Mouse (Mus musculus) testis, adult 2 months (tissue): ENCODE results near the gene Acads. TPM values are rescaled to one million over a fixed set of nuclear protein-coding genes. Genes with fewer than 3 reads are reported as not detected.

Experiments used
- H3K27ac ChIP-seq: fragments of 200-500 bp; 2 replicates; pipeline ENCODE4 v1.5.1; 2012; ENCODE audit warnings: low read depth, low read length; ENCODE audit not compliant: control insufficient read depth, insufficient read depth
- H3K27me3 ChIP-seq: fragments of 200-500 bp; 2 replicates; pipeline ENCODE4 v1.6.1; 2012; ENCODE audit warnings: mild to moderate bottlenecking, low read length, moderate library complexity; ENCODE audit not compliant: control insufficient read depth, insufficient read depth
- H3K36me3 ChIP-seq: fragments of 200-500 bp; 2 replicates; pipeline ENCODE4 v1.6.1; 2012; ENCODE audit warnings: mild to moderate bottlenecking, low read length; ENCODE audit not compliant: control insufficient read depth, insufficient read depth
- H3K4me1 ChIP-seq: fragments of 200-500 bp; 2 replicates; pipeline ENCODE4 v1.6.1; 2012; ENCODE audit warnings: low read length; ENCODE audit not compliant: control insufficient read depth, insufficient read depth
- H3K4me3 ChIP-seq: fragments of 200-500 bp; 2 replicates; pipeline ENCODE4 v1.5.1; 2012; ENCODE audit warnings: low read depth, mild to moderate bottlenecking, low read length, moderate library complexity, mixed read lengths; ENCODE audit not compliant: control insufficient read depth
- CTCF ChIP-seq: fragments of 200-500 bp; IDR thresholded peaks from 2 replicates; pipeline ENCODE4 v1.5.1; 2012; ENCODE audit warnings: low read depth, mild to moderate bottlenecking, inconsistent platforms, low read length, moderate library complexity; ENCODE audit not compliant: control insufficient read depth, insufficient read depth, insufficient replicate concordance
- POLR2A ChIP-seq: fragments of 200-500 bp; IDR thresholded peaks from 2 replicates; pipeline ENCODE4 v1.6.1; 2012; ENCODE audit warnings: low read depth, mild to moderate bottlenecking, inconsistent platforms, low read length, moderate library complexity; ENCODE audit not compliant: control insufficient read depth
- polyA plus RNA-seq: library from polyadenylated mRNA; depleted of rRNA; stranded (reverse); fragments of >200 nt; gene quantifications from 2 replicates; pipeline ENCODE4 v1.2.3, GENCODE M21; 2012; rRNA removed

Gene Acads
- polyA plus RNA-seq, 1 experiment: 12.1 TPM

DNA sequence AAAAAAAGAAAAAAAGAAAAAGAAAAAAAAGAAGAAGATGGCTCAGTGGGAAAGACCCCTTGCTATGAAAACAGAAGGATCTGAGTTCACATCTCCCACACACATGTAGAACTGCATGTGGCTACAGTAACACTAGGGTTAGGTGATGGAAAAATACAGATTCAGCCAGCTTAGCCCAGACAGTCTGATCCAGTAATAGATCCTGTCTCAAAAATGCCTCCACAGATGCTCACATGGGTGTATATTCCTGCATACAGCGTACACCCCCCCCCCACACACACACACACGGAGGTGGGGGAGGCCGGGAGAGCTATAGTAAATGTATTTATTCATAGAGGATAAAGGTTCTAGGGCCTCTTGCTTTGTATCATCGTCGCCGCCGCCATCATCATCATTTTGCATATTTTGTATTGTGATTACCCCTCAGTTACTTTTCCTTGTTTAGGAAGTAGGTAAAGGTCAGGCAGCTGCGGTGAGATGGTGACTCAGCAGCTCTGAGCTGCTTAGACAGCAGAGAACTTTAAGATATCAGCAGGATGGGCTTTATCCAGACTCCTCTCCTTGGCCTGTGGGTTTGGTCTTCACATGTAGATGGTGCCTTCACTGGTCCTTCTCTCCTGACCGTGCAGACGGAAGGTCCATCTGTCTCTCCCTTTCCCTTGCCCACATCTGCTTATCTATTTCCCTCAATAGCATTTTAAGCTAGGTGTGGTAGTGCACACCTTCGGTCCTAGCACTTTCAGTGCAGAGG lies 50.3 kb downstream of the Acads start:
- H3K36me3 ChIP-seq: peaks cover 3% of the 10 kb centered on the region
- H3K27me3 ChIP-seq: no peaks in the 10 kb centered on the region
- H3K4me3 ChIP-seq: no peak overlapping the region
- no peak overlapping the region for H3K27ac ChIP-seq
- TF ChIP-seq POLR2A (no peak), CTCF (no peak)
- no peaks in the 10 kb centered on the region; the same call in 1 of the 2 replicates for H3K4me1 ChIP-seq

DNA sequence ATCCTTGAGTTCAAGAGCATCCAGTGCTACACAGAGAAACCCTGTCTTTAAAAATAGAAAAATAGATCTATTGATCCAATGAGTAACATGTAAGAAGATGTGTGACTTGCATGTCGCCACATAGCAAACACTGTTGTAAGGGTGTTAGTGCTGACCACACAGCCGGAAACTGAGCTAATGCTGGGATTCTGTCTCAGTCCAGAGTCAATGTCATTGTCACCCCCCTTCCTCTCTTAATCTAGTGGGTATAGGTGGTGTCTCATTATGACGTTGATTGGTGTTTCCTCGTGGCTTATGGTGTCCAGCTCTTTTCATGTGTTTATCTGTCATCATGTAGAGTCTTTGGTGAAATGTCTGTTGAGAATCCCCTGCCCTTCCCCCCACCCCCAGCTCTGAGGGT lies 52.9 kb downstream of the Acads start:
- Histone ChIP-seq H3K27ac (no peak overlapping the region), H3K27me3 (no peaks in the 10 kb centered on the region), H3K36me3 (peaks cover 5% of the 10 kb centered on the region), H3K4me1 (no peaks in the 10 kb centered on the region; the same call in 1 of the 2 replicates), H3K4me3 (peak overlapping the region; percentile 31; the same call in 1 of the 2 replicates)
- TF ChIP-seq POLR2A: no peak
- no peak for TF ChIP-seq CTCF

DNA sequence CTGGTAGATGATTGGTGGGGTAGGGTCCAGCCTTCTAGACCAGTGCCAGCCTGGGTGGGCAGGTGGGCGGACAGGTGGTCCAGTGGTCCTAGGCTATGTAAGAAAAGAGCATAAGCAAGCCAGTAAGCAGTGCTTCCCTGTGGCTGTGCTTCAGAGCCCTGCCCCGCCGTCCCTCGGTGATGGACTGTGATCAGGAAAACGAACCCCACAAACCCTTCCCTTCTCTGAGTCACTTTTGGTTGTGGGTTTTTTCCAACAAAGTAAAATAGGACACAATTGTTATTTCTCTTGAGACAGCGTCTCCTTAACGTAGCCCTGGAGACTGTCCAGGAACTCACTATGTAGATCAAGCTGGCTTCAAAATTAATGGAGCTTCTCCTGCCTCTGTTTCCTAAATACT lies 55.8 kb downstream of the Acads start:
- Histone ChIP-seq H3K36me3 (peaks cover 5% of the 10 kb centered on the region), H3K4me1 (no peaks in the 10 kb centered on the region; the same call in 1 of the 2 replicates), H3K27me3 (no peaks in the 10 kb centered on the region), H3K4me3 (no peak overlapping the region), H3K27ac (no peak overlapping the region)
- no peak for TF ChIP-seq POLR2A

DNA sequence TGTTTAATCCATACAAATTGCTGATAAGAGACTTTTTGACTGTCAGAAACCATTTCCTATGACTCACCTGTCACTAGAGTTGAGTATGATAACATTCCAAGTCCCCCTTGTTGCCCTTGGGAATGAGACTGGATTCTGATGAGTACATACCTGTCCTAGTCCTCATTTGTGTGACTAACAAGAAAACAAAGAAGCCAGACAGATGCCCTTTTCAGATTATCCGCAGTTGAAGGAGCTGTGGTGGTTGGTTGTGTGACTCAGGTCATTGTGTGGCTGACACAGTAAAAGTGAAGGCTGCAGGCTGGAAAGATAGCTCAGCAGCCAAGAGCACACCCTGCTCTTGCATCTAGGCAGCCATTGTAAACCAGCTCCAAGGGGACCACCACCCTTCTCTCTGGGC lies 56.6 kb downstream of the Acads start:
- no peak for TF ChIP-seq POLR2A
- H3K36me3 ChIP-seq: peaks cover 5% of the 10 kb centered on the region
- H3K27me3 ChIP-seq: no peaks in the 10 kb centered on the region
- no peaks in the 10 kb centered on the region; the same call in 1 of the 2 replicates for H3K4me1 ChIP-seq
- no peak overlapping the region for H3K27ac ChIP-seq
- no peak overlapping the region for H3K4me3 ChIP-seq

DNA sequence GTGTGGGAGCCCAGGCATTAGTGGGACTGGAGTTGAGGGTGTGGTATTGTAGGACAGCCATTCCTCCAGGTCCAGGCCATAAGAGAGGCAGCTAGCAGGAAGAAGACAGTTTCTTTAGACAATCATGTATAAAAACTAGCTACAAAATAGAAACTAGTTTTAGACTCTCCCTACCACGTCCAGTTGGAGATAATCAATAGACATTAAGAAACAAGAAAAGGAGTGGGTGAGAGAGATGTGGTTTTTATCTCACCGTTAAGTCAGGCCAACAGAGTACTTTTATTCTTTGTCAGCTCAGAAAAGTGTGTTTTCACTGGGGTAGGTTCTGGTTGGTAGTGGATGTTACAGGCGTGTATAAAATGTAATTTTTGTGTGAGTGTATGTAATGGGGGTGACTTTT lies 58.2 kb downstream of the Acads start:
- no peak overlapping the region for H3K4me3 ChIP-seq
- H3K27ac ChIP-seq: no peak overlapping the region
- no peak for TF ChIP-seq POLR2A
- TF ChIP-seq CTCF: no peak
- H3K4me1 ChIP-seq: no peaks in the 10 kb centered on the region
- no peaks in the 10 kb centered on the region for H3K27me3 ChIP-seq
- H3K36me3 ChIP-seq: peaks cover 3% of the 10 kb centered on the region

Other genes starting within 250 kb of the Acads start
- 3.9 and 4.4 TPM in 2 replicates for gene Oasl2, start 222.4 kb downstream of the Acads start, polyA plus RNA-seq
- gene Oasl1, start 196.1 kb downstream of the Acads start, polyA plus RNA-seq: 3.0 and 4.2 TPM in 2 replicates
- 3.9 and 4.5 TPM in 2 replicates for gene 2210016L21Rik, start 177.2 kb downstream of the Acads start, polyA plus RNA-seq
- 0.17 and 0.18 TPM in 2 replicates for gene Hnf1a, start 148.3 kb downstream of the Acads start, polyA plus RNA-seq
- gene Sppl3, start 108.2 kb downstream of the Acads start, polyA plus RNA-seq: 88.6 and 93.9 TPM in 2 replicates
- not detected in 2 replicates for gene Gm10401, start 21.1 kb downstream of the Acads start, polyA plus RNA-seq
- gene Unc119b, start 15.6 kb upstream of the Acads start, polyA plus RNA-seq: 15.7 and 21.1 TPM in 2 replicates
- 85.1 and 115 TPM in 2 replicates for gene Mlec, start 38.8 kb upstream of the Acads start, polyA plus RNA-seq
- 7.2 and 9.1 TPM in 2 replicates for gene Cabp1, start 75.0 kb upstream of the Acads start, polyA plus RNA-seq
- 15.5 and 16.2 TPM in 2 replicates for gene Pop5, start 116.5 kb upstream of the Acads start, polyA plus RNA-seq
- gene Rnf10, start 153.6 kb upstream of the Acads start, polyA plus RNA-seq: 240 and 247 TPM in 2 replicates
- gene Coq5, start 160.3 kb upstream of the Acads start, polyA plus RNA-seq: 12.2 and 14.0 TPM in 2 replicates
- gene Dynll1, start 181.7 kb upstream of the Acads start, polyA plus RNA-seq: 559 and 571 TPM in 2 replicates
- gene Srsf9, start 207.8 kb upstream of the Acads start, polyA plus RNA-seq: 43.9 and 45.5 TPM in 2 replicates
- gene Gatc, start 221.8 kb upstream of the Acads start, polyA plus RNA-seq: 11.6 and 16.0 TPM in 2 replicates
- 7.6 and 8.0 TPM in 2 replicates for gene Triap1, start 221.9 kb upstream of the Acads start, polyA plus RNA-seq
- gene Cox6a1, start 229.6 kb upstream of the Acads start, polyA plus RNA-seq: 619 and 765 TPM in 2 replicates